8 mouse cellular contexts compared by ENCODE assay signal in the genomic region with DNA sequence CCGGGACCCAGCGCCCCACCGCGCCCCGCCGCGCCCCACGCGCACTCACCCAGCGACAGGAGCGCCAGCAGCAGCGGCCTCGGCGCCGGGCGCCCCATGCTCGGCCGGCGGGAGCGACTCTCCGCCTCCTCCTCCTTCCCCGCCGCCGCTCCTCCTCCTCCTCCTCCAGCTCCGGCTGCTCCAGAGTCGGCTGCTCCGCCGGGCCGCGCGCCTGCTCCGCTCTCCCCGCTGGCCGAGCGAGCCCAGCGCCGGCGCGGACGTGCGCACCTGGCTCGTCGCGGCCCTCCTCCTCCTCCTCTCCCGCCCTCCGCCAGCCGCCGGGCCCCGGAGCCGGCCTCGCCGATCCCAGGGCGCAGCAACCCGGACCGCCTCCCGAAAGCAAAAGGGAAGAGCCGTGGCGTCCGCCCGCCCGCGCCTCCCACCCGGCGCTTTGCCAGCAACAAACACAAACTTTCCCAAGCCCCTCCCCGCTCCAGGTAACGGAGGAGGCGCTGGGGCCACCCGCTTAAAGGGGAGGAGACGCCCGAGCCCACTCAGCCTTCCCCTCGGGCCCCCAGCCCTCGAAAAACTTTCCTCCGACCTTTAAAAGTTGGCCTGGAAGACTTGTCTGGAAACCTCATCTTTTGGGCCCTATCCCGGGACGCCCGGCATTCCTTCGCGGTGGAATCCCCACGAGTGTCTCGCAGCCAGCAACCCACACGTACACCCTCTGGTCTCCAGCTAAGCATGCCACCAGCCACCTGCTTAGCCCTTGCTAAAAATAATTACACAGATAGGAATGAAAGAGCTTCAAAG. TPM values are rescaled to one million over a fixed set of nuclear protein-coding genes. Genes with fewer than 3 reads are reported as not detected.
DNase-seq lines count a peak whose midpoint lies in the region; TF ChIP-seq lines count a peak whose summit lies in the region.

Ptgfrn (minus strand) TSS at position 236 of the 795 bp plus-strand sequence.

- peaks cover 10% of the 10 kb centered on the region for H3K27me3 ChIP-seq in spleen, adult 2 months (ENCODE audit: control insufficient read depth, insufficient read depth, low read length)
- no peaks in the 10 kb centered on the region for H3K27me3 ChIP-seq in liver, adult 2 months (ENCODE audit: control insufficient read depth, insufficient read depth, low read length)
- no peaks in the 10 kb centered on the region for H3K27me3 ChIP-seq in myocyte (ENCODE audit: control insufficient read depth, insufficient read depth, insufficient read length)

- H3K4me1 ChIP-seq in spleen, adult 2 months (ENCODE audit: control insufficient read depth, insufficient read depth, insufficient read length) = peaks cover 6% of the 10 kb centered on the region
- H3K4me1 ChIP-seq in liver, adult 2 months (ENCODE audit: control insufficient read depth, insufficient read depth, low read length) = peaks cover 2% of the 10 kb centered on the region

- no peaks in the 10 kb centered on the region for H3K79me2 ChIP-seq in liver, adult 2 months (ENCODE audit: control insufficient read depth, insufficient read depth, low read length)
- H3K79me2 ChIP-seq in myocyte (ENCODE audit: control insufficient read depth, insufficient read depth) = peaks cover 20% of the 10 kb centered on the region

- 5% methylated on average over 70 of the region's 81 CpGs for WGBS in spleen, adult 2 months
- WGBS in liver, adult 2 months = under 1% methylated on average over 69 of the region's 81 CpGs

- peak within 1 kb of the TSS; percentile 58; the same call in 1 of the 2 replicates for H3K4me3 ChIP-seq in spleen, adult 2 months (ENCODE audit: extremely low read depth, insufficient read depth, insufficient read length)
- peak within 1 kb of the TSS; percentile 61 for H3K4me3 ChIP-seq in liver, adult 2 months (ENCODE audit: insufficient read depth, low read depth, low read length)
- H3K4me3 ChIP-seq in myocyte = peak within 1 kb of the TSS; percentile 32

- H3K27ac ChIP-seq in spleen, adult 2 months (ENCODE audit: insufficient read depth, low read length) = no peak within 1 kb of the TSS
- no peak within 1 kb of the TSS for H3K27ac ChIP-seq in liver, adult 2 months (replicated peaks; ENCODE audit: insufficient read depth, low read depth, low read length)

- H3K4me2 ChIP-seq in myocyte (ENCODE audit: low read depth) = peak within 1 kb of the TSS; percentile 74

- no peaks in the 10 kb centered on the region for H3K36me3 ChIP-seq in spleen, adult 2 months (ENCODE audit: control insufficient read depth, insufficient read depth, low read length)
- no peaks in the 10 kb centered on the region for H3K36me3 ChIP-seq in liver, adult 2 months (ENCODE audit: control insufficient read depth, insufficient read depth, low read length)
- H3K36me3 ChIP-seq in myocyte (ENCODE audit: control insufficient read depth, insufficient read depth) = no peaks in the 10 kb centered on the region

- DNase-seq in spleen, adult 2 months (ENCODE audit: low read depth in 1 of 2, low spot score in 2 of 2) = no peak
- DNase-seq in spleen, postnatal 36 days (ENCODE audit: low spot score in 2 of 2) = no peak
- peak; percentile 70 for DNase-seq in embryo, embryonic 11.5 days (ENCODE audit: low read depth, low spot score)
- peak; percentile 58 for DNase-seq in heart, adult 8-10 months (ENCODE audit: low spot score)
- peak; percentile 78 for DNase-seq in kidney, adult 18-20 months
- peak; percentile 5 for DNase-seq in liver, adult 2 months (ENCODE audit: extremely low read depth, low read depth, low spot score)
- peak; percentile 22 to 32 for DNase-seq in thymus, adult 18-20 months

- peak within 1 kb of the TSS; percentile 49 for H3K9ac ChIP-seq in liver, adult 2 months (ENCODE audit: low read depth, low read length)

- TF ChIP-seq CTCF in spleen, adult 2 months (IDR thresholded peaks at IDR 0.05; ENCODE audit: extremely low read depth, insufficient read depth, insufficient read length, insufficient replicate concordance) = no peak
- TF ChIP-seq CTCF in liver, adult 2 months (IDR thresholded peaks at IDR 0.05; ENCODE audit: low read depth, low read length) = no peak

- peak within 1 kb of the TSS; percentile 42 for H3ac ChIP-seq in myocyte (ENCODE audit: control insufficient read depth, insufficient read length)

- no peak for TF ChIP-seq POLR2A in spleen, adult 2 months (IDR thresholded peaks at IDR 0.05; ENCODE audit: low read depth, low read length)
- TF ChIP-seq POLR2A in liver, adult 2 months (IDR thresholded peaks at IDR 0.05; ENCODE audit: extremely low read depth, insufficient read depth, low read length) = no peak
- peak; percentile 67 for TF ChIP-seq POLR2A in myocyte (IDR thresholded peaks at IDR 0.05; ENCODE audit: insufficient read length, low read depth)

TF ChIP-seq in myocyte, 11 proteins besides CTCF, POLR2A, EP300 and RAD21:
- TF ChIP-seq MYOG (IDR thresholded peaks at IDR 0.05; ENCODE audit: control insufficient read depth in 1 of 3, insufficient read depth in 1 of 3, insufficient read length in 2 of 3, low read depth in 2 of 3) (peak in 1 of 3 experiments; percentile 53), E2F4 (IDR thresholded peaks at IDR 0.05; ENCODE audit: insufficient read depth) (no peak), USF1 (IDR thresholded peaks at IDR 0.05; ENCODE audit: low read depth) (no peak), MYOD1 (IDR thresholded peaks at IDR 0.05; ENCODE audit: control insufficient read depth in 1 of 3, insufficient read length in 2 of 3, low read depth in 2 of 3) (peak in 2 of 3 experiments; percentile 45 to 81), SRF (IDR thresholded peaks at IDR 0.05; ENCODE audit: control insufficient read depth, insufficient read length, low read depth) (no peak), TCF12 (IDR thresholded peaks at IDR 0.05; ENCODE audit: insufficient read depth, poor library complexity, severe bottlenecking) (no peak), POLR2AphosphoS2 (IDR thresholded peaks at IDR 0.05; ENCODE audit: insufficient read length, low read depth) (no peak)

RNA-seq across cellular contexts. Expression of gene Ptgfrn, which starts in this region (rescaled TPM):
- 3.6 and 5.3 TPM in 2 replicates for polyA plus RNA-seq in spleen, adult 2 months (2012; rRNA removed)
- 10 to 100 TPM; 17.2 to 21.1 (median 19.8) TPM for total RNA-seq in heart, adult 8-10 months (2022)
- 1.8 and 2.4 TPM in 2 replicates for total RNA-seq in liver, adult 2 months (2014; rRNA removed)
- 0.86 and 0.88 TPM in 2 replicates for polyA plus RNA-seq in liver, adult 2 months (2012; rRNA removed)
- polyA plus RNA-seq in myocyte (2012; fragmentation: generic; extraction: Trizol) = 62.8 TPM

Comparison
In these comparisons a context has a peak if more than half of its experiments do, and no peak if none do; other contexts are left out.
1. RNA of gene Ptgfrn (polyA plus RNA-seq): 62.8 TPM in myocyte (single experiment); 3.6 to 5.3 TPM in spleen, adult 2 months and 0.86 to 0.88 TPM in liver, adult 2 months; every median in the first group is over 10 times any median in the second.
2. DNase-seq: peak in embryo, embryonic 11.5 days (single experiment), heart, adult 8-10 months (single experiment), kidney, adult 18-20 months (single experiment), liver, adult 2 months (single experiment) and thymus, adult 18-20 months (2 of 2); none in spleen, adult 2 months (0 of 2) and spleen, postnatal 36 days (0 of 2).
3. Peak in every context shown above with its lines, with median percentiles within 50 percentile points of each other: H3K4me3 ChIP-seq.